Mouse (Mus musculus) lung, postnatal 0 days (tissue): ENCODE data around the gene Ramp1. TPM values are rescaled to one million over a fixed set of nuclear protein-coding genes. Genes with fewer than 3 reads are reported as not detected.
A peak's percentile ranks its signal among the peaks of the same experiment; 100 is the strongest.

ENCODE experiments used
- ATAC-seq: fragments of 200-750 bp; cut with Nextera tagmentation; 2 replicates; pipeline ENCODE4 v1.8.0; 2017; ENCODE audit warnings: moderate library complexity
- DNase-seq: peaks from one replicate; pipeline ENCODE4 v3.0.0-alpha.2; 2016; ENCODE audit warnings: low spot score
- H3K27ac ChIP-seq: fragments of 300-500 bp; sonication (generic); 2 replicates; pipeline ENCODE4 v1.5.1; 2014; ENCODE audit warnings: antibody characterized with exemption, mild to moderate bottlenecking, low read length, mixed read lengths
- H3K27me3 ChIP-seq: fragments of 300-500 bp; sonication (generic); replicated peaks from 2 replicates; pipeline ENCODE4 v1.6.1; 2014; ENCODE audit warnings: low read length, mixed read lengths; ENCODE audit not compliant: insufficient read depth
- H3K36me3 ChIP-seq: fragments of 300-500 bp; sonication (generic); 2 replicates; pipeline ENCODE4 v1.6.1; 2014; ENCODE audit warnings: low read length, mixed read lengths; ENCODE audit not compliant: insufficient read depth
- H3K4me1 ChIP-seq: fragments of 300-500 bp; sonication (generic); 2 replicates; pipeline ENCODE4 v1.6.1; 2014; ENCODE audit warnings: antibody characterized with exemption, low read depth, low read length, mixed read lengths; ENCODE audit not compliant: insufficient read depth
- H3K4me2 ChIP-seq: fragments of 300-500 bp; sonication (generic); replicated peaks from 2 replicates; pipeline ENCODE4 v1.6.1; 2014; ENCODE audit warnings: low read depth, mild to moderate bottlenecking, low read length, moderate library complexity, mixed read lengths
- H3K4me3 ChIP-seq: fragments of 300-500 bp; sonication (generic); 2 replicates; pipeline ENCODE4 v1.5.1; 2014; ENCODE audit warnings: low read depth, low read length
- H3K9ac ChIP-seq: fragments of 300-500 bp; sonication (generic); replicated peaks from 2 replicates; pipeline ENCODE4 v1.6.1; 2014; ENCODE audit warnings: low read depth, mild to moderate bottlenecking
- H3K9me3 ChIP-seq: fragments of 300-500 bp; sonication (generic); 2 replicates; pipeline ENCODE4 v1.6.1; 2016; ENCODE audit warnings: low read length, mixed read lengths
- CTCF ChIP-seq: IDR thresholded peaks from 2 replicates; pipeline ENCODE4 v1.5.1; 2016; ENCODE audit warnings: antibody characterized with exemption, mild to moderate bottlenecking
- EP300 ChIP-seq: IDR thresholded peaks from 2 replicates; pipeline ENCODE4 v1.6.1; 2016; ENCODE audit warnings: antibody characterized with exemption, mild to moderate bottlenecking, control low read depth
- WGBS: fragments of 180-500 bp; shearing (Covaris S2); extraction: QIAGEN DNeasy Blood & Tissue Kit; methylation state at CpG from one replicate; pipeline ENCODE4 v1.1.7; 2014; 5-methylcytosine and 5-hydroxymethylcytosine counted together
- polyA plus RNA-seq: library from polyadenylated mRNA; unstranded; fragments of >200 nt; fragmentation: Nextera tagmentation; extraction: Ambion mirVana; gene quantifications from 2 replicates; pipeline ENCODE4 v1.2.1, GENCODE M21; 2015

Ramp1 gene
- polyA plus RNA-seq, 1 experiment from 2014 or later = 49.4 TPM

GRCm38 (mm10) chr1:91220322-91220672 lies 40.7 kb downstream of the Ramp1 start:
- WGBS = 55% methylated on average over 3 of the region's 3 CpGs
- no peaks in the 10 kb centered on the region for H3K27me3 ChIP-seq
- no peak overlapping the region for H3K9ac ChIP-seq
- peak; percentile 42 for DNase-seq
- ATAC-seq = no peak
- no peaks in the 10 kb centered on the region for H3K36me3 ChIP-seq
- H3K27ac ChIP-seq = no peak overlapping the region
- TF ChIP-seq CTCF (no peak), EP300 (no peak)
- no peak overlapping the region for H3K4me3 ChIP-seq
- H3K9me3 ChIP-seq = no peaks in the 10 kb centered on the region
- H3K4me1 ChIP-seq = no peaks in the 10 kb centered on the region
- no peak overlapping the region for H3K4me2 ChIP-seq

DNA sequence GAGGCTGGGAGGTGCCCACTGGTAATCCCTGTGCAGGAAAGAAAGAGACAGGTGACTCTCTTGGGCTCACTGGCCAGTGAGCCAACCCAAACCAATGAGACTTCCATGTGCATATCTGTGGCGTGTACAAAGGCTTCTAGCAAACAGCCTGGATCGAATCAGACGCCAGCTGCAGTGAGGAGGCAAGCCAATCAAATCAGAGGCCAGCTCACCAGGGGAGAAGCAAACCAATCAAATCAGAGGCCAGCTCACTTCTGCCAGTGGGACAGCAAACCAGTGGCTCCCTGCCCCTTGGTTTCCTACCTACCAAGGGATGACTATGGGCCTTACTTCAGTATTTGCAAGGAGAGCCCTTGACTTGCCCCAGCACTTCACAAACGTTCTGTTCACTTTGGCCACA lies 46.9 kb downstream of the Ramp1 start:
- no peak for TF ChIP-seq CTCF
- TF ChIP-seq EP300 = no peak
- no peak for ATAC-seq

GRCm38 (mm10) chr1:91227381-91228054 lies 47.9 kb downstream of the Ramp1 start:
- no peak overlapping the region for H3K27ac ChIP-seq
- H3K4me3 ChIP-seq = no peak overlapping the region
- peak; percentile 22 for DNase-seq
- no peaks in the 10 kb centered on the region for H3K36me3 ChIP-seq
- WGBS = 51% methylated on average over 15 of the region's 15 CpGs
- TF ChIP-seq CTCF (no peak), EP300 (no peak)
- H3K4me1 ChIP-seq = no peaks in the 10 kb centered on the region
- ATAC-seq = no peak
- no peaks in the 10 kb centered on the region for H3K9me3 ChIP-seq
- no peaks in the 10 kb centered on the region for H3K27me3 ChIP-seq
- no peak overlapping the region for H3K9ac ChIP-seq
- H3K4me2 ChIP-seq = no peak overlapping the region

More for the DNA sequence above, 46.9 kb downstream of the Ramp1 start:
- WGBS = 74% methylated on average over 4 of the region's 4 CpGs
- no peak for DNase-seq
- Histone ChIP-seq H3K27ac (no peak overlapping the region), H3K27me3 (no peaks in the 10 kb centered on the region), H3K4me3 (no peak overlapping the region), H3K4me1 (no peaks in the 10 kb centered on the region), H3K4me2 (no peak overlapping the region), H3K9me3 (no peaks in the 10 kb centered on the region), H3K36me3 (no peaks in the 10 kb centered on the region), H3K9ac (no peak overlapping the region)

DNA sequence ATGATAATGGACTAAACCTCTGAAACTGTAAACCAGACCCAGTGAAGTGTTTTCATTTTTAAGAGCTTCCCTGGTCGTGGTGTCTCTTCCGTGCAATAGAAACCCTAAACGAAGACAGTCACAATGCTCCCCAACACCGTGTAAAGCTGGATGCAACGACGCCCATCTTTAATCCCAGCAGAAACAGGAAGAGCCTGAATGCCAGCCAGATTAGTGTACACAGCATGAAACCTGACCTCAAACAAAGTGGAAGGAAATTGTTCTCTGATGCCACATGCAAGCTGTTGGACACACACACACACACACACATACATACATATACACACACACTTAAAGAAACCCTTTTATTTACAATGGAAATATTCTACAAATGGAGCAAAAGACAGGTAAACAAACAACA lies 51.5 kb downstream of the Ramp1 start:
- DNase-seq (peak; percentile 48), ATAC-seq (no peak)
- Histone ChIP-seq H3K4me2 (no peak overlapping the region), H3K27ac (no peak overlapping the region), H3K27me3 (no peaks in the 10 kb centered on the region), H3K4me1 (no peaks in the 10 kb centered on the region), H3K9ac (no peak overlapping the region), H3K9me3 (no peaks in the 10 kb centered on the region), H3K4me3 (no peak overlapping the region), H3K36me3 (no peaks in the 10 kb centered on the region)
- TF ChIP-seq CTCF = no peak
- TF ChIP-seq EP300 = no peak
- WGBS = 56% methylated on average over 6 of the region's 6 CpGs

- Histone ChIP-seq H3K4me1 (no peaks in the 10 kb centered on the region), H3K4me3 (no peak overlapping the region), H3K4me2 (no peak overlapping the region), H3K9me3 (no peaks in the 10 kb centered on the region), H3K27me3 (no peaks in the 10 kb centered on the region), H3K9ac (no peak overlapping the region), H3K36me3 (no peaks in the 10 kb centered on the region), H3K27ac (peak overlapping the region; percentile 44; the same call in 1 of the 2 replicates)
- DNase-seq (peak; percentile 89), ATAC-seq (peak; percentile 83)
- 11% methylated on average over 5 of the region's 5 CpGs for WGBS
- no peak for TF ChIP-seq CTCF
- TF ChIP-seq EP300 = peak; percentile 82
Measured at GRCm38 (mm10) chr1:91231896-91232295, 52.3 kb downstream of the Ramp1 start.

DNA sequence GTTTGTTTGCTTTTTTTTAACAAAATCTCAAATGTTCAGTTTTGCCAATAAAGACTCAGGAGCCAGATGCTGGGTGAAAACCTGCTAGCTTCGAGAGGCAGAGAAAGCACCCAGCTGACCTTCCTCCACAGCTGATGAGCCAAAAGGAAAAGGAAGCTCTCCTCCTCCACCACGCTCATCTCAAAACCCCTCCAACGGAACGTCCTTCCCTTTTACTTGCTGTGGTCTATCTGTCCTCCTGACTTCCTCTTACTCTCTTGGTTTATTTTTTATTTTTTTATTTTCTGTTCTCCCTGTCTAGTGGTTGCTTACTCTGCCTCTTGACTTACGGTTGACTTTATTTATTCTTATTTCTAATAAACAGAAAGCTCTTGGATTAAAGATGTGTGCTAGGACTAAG lies 55.8 kb downstream of the Ramp1 start:
- H3K4me1 ChIP-seq = no peaks in the 10 kb centered on the region
- H3K27ac ChIP-seq = no peak overlapping the region
- H3K9ac ChIP-seq = no peak overlapping the region
- DNase-seq (no peak), ATAC-seq (no peak)
- H3K4me3 ChIP-seq = no peak overlapping the region
- no peak for TF ChIP-seq CTCF
- TF ChIP-seq EP300 = no peak
- no peaks in the 10 kb centered on the region for H3K36me3 ChIP-seq
- no peaks in the 10 kb centered on the region for H3K9me3 ChIP-seq
- H3K27me3 ChIP-seq = no peaks in the 10 kb centered on the region
- H3K4me2 ChIP-seq = no peak overlapping the region
- WGBS = 58% methylated on average over 5 of the region's 5 CpGs

DNA sequence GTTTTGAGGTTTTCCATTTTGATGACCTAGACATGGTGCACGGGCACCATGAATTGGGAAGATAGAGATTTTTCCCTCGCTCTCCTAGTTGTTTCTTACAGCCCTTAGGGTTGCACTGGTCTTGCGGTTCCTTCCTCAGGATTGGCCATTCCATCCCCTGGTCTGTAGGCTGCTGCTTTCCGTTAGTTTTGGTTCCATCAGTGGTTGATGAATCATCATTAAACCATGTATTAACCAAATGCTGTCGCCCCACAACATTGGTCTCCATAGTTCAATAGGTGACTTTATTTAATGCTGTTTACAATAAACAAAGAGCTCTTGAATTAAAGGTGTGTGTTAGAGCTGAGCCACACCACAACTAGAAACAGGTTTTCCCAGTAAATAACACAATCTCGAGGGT lies 58.1 kb downstream of the Ramp1 start:
- DNase-seq (no peak), ATAC-seq (no peak)
- WGBS = 76% methylated on average over 6 of the region's 6 CpGs
- TF ChIP-seq CTCF (no peak), EP300 (no peak)
- H3K4me1 ChIP-seq = no peaks in the 10 kb centered on the region
- no peak overlapping the region for H3K4me3 ChIP-seq
- no peaks in the 10 kb centered on the region for H3K36me3 ChIP-seq
- H3K27ac ChIP-seq = no peak overlapping the region
- H3K9me3 ChIP-seq = no peaks in the 10 kb centered on the region
- no peak overlapping the region for H3K4me2 ChIP-seq
- no peak overlapping the region for H3K9ac ChIP-seq
- H3K27me3 ChIP-seq = no peaks in the 10 kb centered on the region
